In the genomic region with DNA sequence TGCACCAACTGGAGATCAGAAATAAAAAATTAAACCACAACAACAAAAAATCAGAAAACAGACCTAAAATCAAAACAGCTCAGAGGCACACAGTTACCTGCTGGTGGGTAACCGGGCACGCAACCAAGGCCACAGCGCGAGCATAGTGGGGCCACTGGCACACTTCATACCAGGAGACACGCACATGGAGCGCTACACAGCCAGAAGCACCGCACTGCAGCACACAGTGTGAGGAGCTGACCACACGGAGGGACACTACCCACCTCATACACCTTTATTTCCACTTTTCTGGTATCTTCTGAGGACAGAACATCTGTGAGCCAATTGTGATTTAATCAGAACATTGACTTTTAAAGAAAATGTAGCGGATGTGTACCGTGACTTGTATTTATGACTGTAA, we compare ENCODE assay signal across 17 mouse cellular contexts. TPM values are rescaled to one million over a fixed set of nuclear protein-coding genes. Genes with fewer than 3 reads are reported as not detected.
DNase-seq lines count a peak whose midpoint lies in the region; ATAC-seq and TF ChIP-seq lines count a peak whose summit lies in the region.
"Had no signal": no experiment of that assay in that cellular context is flagged by ENCODE, and none has a peak within 500 bp of the region (broad histone marks: within the 10 kb centered on the region; RNA-seq: fewer than 3 reads in every experiment).

No protein-coding gene starts in this region.

- peaks cover 87% of the 10 kb centered on the region for H3K4me1 ChIP-seq in hindbrain, embryonic 13.5 days (replicated peaks)
- peaks cover 79% of the 10 kb centered on the region for H3K4me1 ChIP-seq in hindbrain, embryonic 12.5 days
- H3K4me1 ChIP-seq in spleen, adult 2 months (ENCODE audit: control insufficient read depth, insufficient read depth, insufficient read length): peaks cover 35% of the 10 kb centered on the region; the same call in 1 of the 2 replicates
- H3K4me1 ChIP-seq in intestine, postnatal 0 days (replicated peaks; ENCODE audit: control insufficient read depth, insufficient read depth, low read length): peaks cover 5% of the 10 kb centered on the region; the same call in 1 of the 2 replicates

- peak overlapping the region; percentile 21; the same call in 1 of the 2 replicates for H3K9ac ChIP-seq in hindbrain, embryonic 13.5 days
- no peak overlapping the region for H3K9ac ChIP-seq in hindbrain, embryonic 12.5 days
- H3K9ac ChIP-seq in intestine, postnatal 0 days (ENCODE audit: low read depth, low read length): no peak overlapping the region
- H3K9ac ChIP-seq: liver, embryonic 15.5 days had no signal

- H3K4me3 ChIP-seq in hindbrain, embryonic 13.5 days: no peak overlapping the region
- H3K4me3 ChIP-seq in hindbrain, embryonic 12.5 days: no peak overlapping the region; the same call in 1 of the 2 replicates
- H3K4me3 ChIP-seq in spleen, adult 2 months (ENCODE audit: extremely low read depth, insufficient read depth, insufficient read length): no peak overlapping the region
- no peak overlapping the region for H3K4me3 ChIP-seq in intestine, postnatal 0 days (ENCODE audit: low read depth, low read length)
- H3K4me3 ChIP-seq: heart, embryonic 10.5 days; left cerebral cortex, adult 2 months; liver, embryonic 15.5 days had no signal

- H3K27ac ChIP-seq in hindbrain, embryonic 13.5 days: no peak overlapping the region
- no peak overlapping the region for H3K27ac ChIP-seq in hindbrain, embryonic 12.5 days
- H3K27ac ChIP-seq in spleen, adult 2 months (ENCODE audit: insufficient read depth, low read length): peak overlapping the region; percentile 8; the same call in 1 of the 2 replicates
- peak overlapping the region; percentile 35; the same call in 1 of the 2 replicates for H3K27ac ChIP-seq in intestine, postnatal 0 days (ENCODE audit: low read depth, low read length)
- H3K27ac ChIP-seq: heart, embryonic 10.5 days; kidney, postnatal 0 days; left cerebral cortex, adult 2 months; liver, embryonic 15.5 days; midbrain, embryonic 12.5 days had no signal

- ATAC-seq in hindbrain, embryonic 13.5 days (ENCODE audit: low FRiP score): no peak
- no peak for ATAC-seq in hindbrain, embryonic 12.5 days (ENCODE audit: low FRiP score)
- ATAC-seq in intestine, postnatal 0 days: no peak

- 92% methylated on average over 10 of the region's 10 CpGs for WGBS in hindbrain, embryonic 13.5 days
- 92% methylated on average over 10 of the region's 10 CpGs for WGBS in hindbrain, embryonic 12.5 days
- 83% methylated on average over 10 of the region's 10 CpGs for WGBS in spleen, adult 2 months
- WGBS in intestine, postnatal 0 days: 82% methylated on average over 10 of the region's 10 CpGs

- no peak for TF ChIP-seq CTCF in spleen, adult 2 months (IDR thresholded peaks at IDR 0.05; ENCODE audit: extremely low read depth, insufficient read depth, insufficient read length, insufficient replicate concordance)
- TF ChIP-seq CTCF in intestine, postnatal 0 days (IDR thresholded peaks at IDR 0.05; ENCODE audit: low read depth): no peak

- no peaks in the 10 kb centered on the region for H3K27me3 ChIP-seq in hindbrain, embryonic 13.5 days
- no peaks in the 10 kb centered on the region for H3K27me3 ChIP-seq in hindbrain, embryonic 12.5 days
- no peaks in the 10 kb centered on the region for H3K27me3 ChIP-seq in spleen, adult 2 months (ENCODE audit: control insufficient read depth, insufficient read depth, low read length)
- no peaks in the 10 kb centered on the region for H3K27me3 ChIP-seq in intestine, postnatal 0 days (replicated peaks; ENCODE audit: control insufficient read depth, insufficient read depth, low read length)
- H3K27me3 ChIP-seq: liver, embryonic 15.5 days; midbrain, embryonic 12.5 days had no signal

- TF ChIP-seq POLR2A in spleen, adult 2 months (IDR thresholded peaks at IDR 0.05; ENCODE audit: low read depth, low read length): no peak

- no peaks in the 10 kb centered on the region for H3K9me3 ChIP-seq in hindbrain, embryonic 13.5 days
- H3K9me3 ChIP-seq in hindbrain, embryonic 12.5 days (replicated peaks): no peaks in the 10 kb centered on the region
- H3K9me3 ChIP-seq in intestine, postnatal 0 days (ENCODE audit: control insufficient read depth): no peaks in the 10 kb centered on the region
- H3K9me3 ChIP-seq: heart, embryonic 10.5 days; liver, embryonic 15.5 days; midbrain, embryonic 12.5 days had no signal

- peaks cover 98% of the 10 kb centered on the region for H3K36me3 ChIP-seq in hindbrain, embryonic 13.5 days
- H3K36me3 ChIP-seq in hindbrain, embryonic 12.5 days: peaks cover 94% of the 10 kb centered on the region
- peaks cover 81% of the 10 kb centered on the region for H3K36me3 ChIP-seq in spleen, adult 2 months (ENCODE audit: control insufficient read depth, insufficient read depth, low read length)
- H3K36me3 ChIP-seq in intestine, postnatal 0 days (ENCODE audit: control insufficient read depth, insufficient read depth): peaks cover 89% of the 10 kb centered on the region

- no peak overlapping the region for H3K4me2 ChIP-seq in hindbrain, embryonic 13.5 days
- H3K4me2 ChIP-seq in hindbrain, embryonic 12.5 days (replicated peaks): no peak overlapping the region; the same call in 1 of the 2 replicates
- no peak overlapping the region for H3K4me2 ChIP-seq in intestine, postnatal 0 days (replicated peaks; ENCODE audit: low read depth)
- H3K4me2 ChIP-seq: liver, embryonic 15.5 days had no signal

- peak; percentile 9 for DNase-seq in embryo, embryonic 10 days (ENCODE audit: low spot score)
- DNase-seq in embryo, embryonic 9.5 days (ENCODE audit: extremely low spot score): no peak
- no peak for DNase-seq in spleen, adult 2 months (ENCODE audit: low read depth in 1 of 2, low spot score in 2 of 2)
- no peak for DNase-seq in spleen, postnatal 36 days (ENCODE audit: low spot score in 2 of 2)
- DNase-seq in lung, postnatal 14 days: no peak
- DNase-seq: cerebellum, adult 9-11 months; gastrocnemius, postnatal 10 days; kidney, adult 11 months had no signal

RNA-seq across cellular contexts. Expression of a gene that starts 8.1 kb away (rescaled TPM):
- polyA plus RNA-seq in hindbrain, embryonic 13.5 days (2015; fragmentation: Nextera tagmentation; extraction: Ambion mirVana): 81.8 and 87.5 TPM in 2 replicates
- polyA plus RNA-seq in hindbrain, embryonic 12.5 days (2016; fragmentation: Nextera tagmentation; extraction: Ambion mirVana): 84.7 and 87.8 TPM in 2 replicates
- polyA plus RNA-seq in spleen, adult 2 months (2012; rRNA removed): 101 and 108 TPM in 2 replicates
- 402 and 426 TPM in 2 replicates for polyA plus RNA-seq in intestine, postnatal 0 days (2015; fragmentation: Nextera tagmentation; extraction: Ambion mirVana)

RNA-seq across cellular contexts. Expression of a gene that starts 8.6 kb away (rescaled TPM):
- polyA plus RNA-seq in hindbrain, embryonic 13.5 days (2015; fragmentation: Nextera tagmentation; extraction: Ambion mirVana): 200 and 202 TPM in 2 replicates
- polyA plus RNA-seq in hindbrain, embryonic 12.5 days (2016; fragmentation: Nextera tagmentation; extraction: Ambion mirVana): 297 and 345 TPM in 2 replicates
- 189 and 209 TPM in 2 replicates for polyA plus RNA-seq in spleen, adult 2 months (2012; rRNA removed)
- polyA plus RNA-seq in intestine, postnatal 0 days (2015; fragmentation: Nextera tagmentation; extraction: Ambion mirVana): 144 and 152 TPM in 2 replicates

RNA-seq across cellular contexts. Expression of a gene that starts 16.7 kb away (rescaled TPM):
- 5.6 and 6.3 TPM in 2 replicates for polyA plus RNA-seq in hindbrain, embryonic 13.5 days (2015; fragmentation: Nextera tagmentation; extraction: Ambion mirVana)
- 5.0 and 5.1 TPM in 2 replicates for polyA plus RNA-seq in hindbrain, embryonic 12.5 days (2016; fragmentation: Nextera tagmentation; extraction: Ambion mirVana)
- polyA plus RNA-seq in spleen, adult 2 months (2012; rRNA removed): 11.6 and 13.3 TPM in 2 replicates
- polyA plus RNA-seq in intestine, postnatal 0 days (2015; fragmentation: Nextera tagmentation; extraction: Ambion mirVana): 2,376 and 2,464 TPM in 2 replicates

RNA-seq across cellular contexts. Expression of a gene that starts 28.2 kb away (rescaled TPM):
- polyA plus RNA-seq in hindbrain, embryonic 13.5 days (2015; fragmentation: Nextera tagmentation; extraction: Ambion mirVana): 2.7 and 2.8 TPM in 2 replicates
- polyA plus RNA-seq in hindbrain, embryonic 12.5 days (2016; fragmentation: Nextera tagmentation; extraction: Ambion mirVana): 2.2 and 2.7 TPM in 2 replicates
- polyA plus RNA-seq in spleen, adult 2 months (2012; rRNA removed): 35.4 and 36.4 TPM in 2 replicates
- 1.6 and 2.2 TPM in 2 replicates for polyA plus RNA-seq in intestine, postnatal 0 days (2015; fragmentation: Nextera tagmentation; extraction: Ambion mirVana)

RNA-seq across cellular contexts. Expression of a gene that starts 46.7 kb away (rescaled TPM):
- polyA plus RNA-seq in hindbrain, embryonic 13.5 days (2015; fragmentation: Nextera tagmentation; extraction: Ambion mirVana): 6.4 and 7.4 TPM in 2 replicates
- polyA plus RNA-seq in hindbrain, embryonic 12.5 days (2016; fragmentation: Nextera tagmentation; extraction: Ambion mirVana): 3.1 and 3.5 TPM in 2 replicates
- polyA plus RNA-seq in spleen, adult 2 months (2012; rRNA removed): 0.34 and 0.48 TPM in 2 replicates
- 1.0 and 2.0 TPM in 2 replicates for polyA plus RNA-seq in intestine, postnatal 0 days (2015; fragmentation: Nextera tagmentation; extraction: Ambion mirVana)
- polyA plus RNA-seq: small intestine, adult 2 months had no signal

Comparison
In these comparisons a context has a peak if more than half of its experiments do, and no peak if none do; other contexts are left out.
1. H3K27ac ChIP-seq: peak in spleen, adult 2 months (single experiment) and intestine, postnatal 0 days (single experiment); none in hindbrain, embryonic 13.5 days (single experiment) and hindbrain, embryonic 12.5 days (single experiment).
2. RNA of a gene that starts 16.7 kb away (polyA plus RNA-seq): 2,376 to 2,464 TPM in intestine, postnatal 0 days; 11.6 to 13.3 TPM in spleen, adult 2 months, 5.6 to 6.3 TPM in hindbrain, embryonic 13.5 days and 5.0 to 5.1 TPM in hindbrain, embryonic 12.5 days; every median in the first group is over 100 times any median in the second.